Mouse (Mus musculus): ENCODE data around the gene Cacna1s. TPM values are rescaled to one million over a fixed set of nuclear protein-coding genes. Genes with fewer than 3 reads are reported as not detected.

Gene Cacna1s
- polyA plus RNA-seq, 1 experiment from 2014 or later: not detected

GRCm38 (mm10) chr1:136047894-136048293 is 4.7 kb upstream of the Cacna1s start:
- no peak for DNase-seq
- Histone ChIP-seq H3K9me3 (ENCODE audit: low read length) (no peaks in the 10 kb centered on the region), H3K4me2 (ENCODE audit: low read depth, low read length) (no peak overlapping the region), H3K27me3 (ENCODE audit: insufficient read depth, low read length) (peaks cover 41% of the 10 kb centered on the region), H3K4me3 (ENCODE audit: low read depth, low read length) (no peak overlapping the region), H3K36me3 (replicated peaks; ENCODE audit: insufficient read depth, low read length) (no peaks in the 10 kb centered on the region), H3K9ac (replicated peaks) (no peak overlapping the region), H3K27ac (ENCODE audit: low read depth) (no peak overlapping the region), H3K4me1 (ENCODE audit: insufficient read depth) (no peaks in the 10 kb centered on the region)
- ATAC-seq: no peak
- WGBS (ENCODE audit: insufficient replicate concordance): 54% methylated on average over 9 of the region's 9 CpGs
- TF ChIP-seq CTCF (IDR thresholded peaks at IDR 0.05; ENCODE audit: low read depth) (no peak), EP300 (IDR thresholded peaks at IDR 0.05; ENCODE audit: low read depth) (no peak)

GRCm38 (mm10) chr1:136050312-136051012 is 2.1 kb upstream of the Cacna1s start, which contains the start of gene Ascl5:
Ascl5 (plus strand) TSS chr1:136050804.
- Histone ChIP-seq H3K36me3 (replicated peaks; ENCODE audit: insufficient read depth, low read length) (no peaks in the 10 kb centered on the region), H3K9ac (replicated peaks) (0 out of 2 replicates have a peak within 1 kb of the TSS, but pooled peaks have one; percentile 7), H3K9me3 (ENCODE audit: low read length) (no peaks in the 10 kb centered on the region), H3K27me3 (ENCODE audit: insufficient read depth, low read length) (peaks cover 41% of the 10 kb centered on the region), H3K27ac (ENCODE audit: low read depth) (no peak within 1 kb of the TSS), H3K4me2 (ENCODE audit: low read depth, low read length) (0 out of 2 replicates have a peak within 1 kb of the TSS, but pooled peaks have one; percentile 18), H3K4me1 (ENCODE audit: insufficient read depth) (no peaks in the 10 kb centered on the region), H3K4me3 (ENCODE audit: low read depth, low read length) (no peak within 1 kb of the TSS; the same call in 1 of the 2 replicates)
- no peak for DNase-seq
- no peak for TF ChIP-seq CTCF (IDR thresholded peaks at IDR 0.05; ENCODE audit: low read depth)
- TF ChIP-seq EP300 (IDR thresholded peaks at IDR 0.05; ENCODE audit: low read depth): no peak
- WGBS (ENCODE audit: insufficient replicate concordance): 25% methylated on average over 29 of the region's 29 CpGs
- ATAC-seq: no peak

GRCm38 (mm10) chr1:136051013-136051315 is 1.6 kb upstream of the Cacna1s start:
- Histone ChIP-seq H3K9ac (replicated peaks) (0 out of 2 replicates have a peak overlapping the region, but pooled peaks have one; percentile 7), H3K27ac (ENCODE audit: low read depth) (no peak overlapping the region), H3K36me3 (replicated peaks; ENCODE audit: insufficient read depth, low read length) (no peaks in the 10 kb centered on the region), H3K9me3 (ENCODE audit: low read length) (no peaks in the 10 kb centered on the region), H3K27me3 (ENCODE audit: insufficient read depth, low read length) (peaks cover 41% of the 10 kb centered on the region), H3K4me1 (ENCODE audit: insufficient read depth) (no peaks in the 10 kb centered on the region), H3K4me2 (ENCODE audit: low read depth, low read length) (0 out of 2 replicates have a peak overlapping the region, but pooled peaks have one; percentile 18), H3K4me3 (ENCODE audit: low read depth, low read length) (no peak overlapping the region; the same call in 1 of the 2 replicates)
- 2% methylated on average over 34 of the region's 36 CpGs for WGBS (ENCODE audit: insufficient replicate concordance)
- TF ChIP-seq CTCF (IDR thresholded peaks at IDR 0.05; ENCODE audit: low read depth) (no peak), EP300 (IDR thresholded peaks at IDR 0.05; ENCODE audit: low read depth) (no peak)
- no peak for ATAC-seq
- no peak for DNase-seq

GRCm38 (mm10) chr1:136051465-136051864 is 1.1 kb upstream of the Cacna1s start:
- ATAC-seq (peak; percentile 73), DNase-seq (peak; percentile 61)
- H3K27me3 ChIP-seq (ENCODE audit: insufficient read depth, low read length): peaks cover 41% of the 10 kb centered on the region
- H3K9me3 ChIP-seq (ENCODE audit: low read length): no peaks in the 10 kb centered on the region
- H3K4me2 ChIP-seq (ENCODE audit: low read depth, low read length): 0 out of 2 replicates have a peak overlapping the region, but pooled peaks have one; percentile 18
- TF ChIP-seq CTCF (IDR thresholded peaks at IDR 0.05; ENCODE audit: low read depth) (peak; percentile 81), EP300 (IDR thresholded peaks at IDR 0.05; ENCODE audit: low read depth) (no peak)
- H3K36me3 ChIP-seq (replicated peaks; ENCODE audit: insufficient read depth, low read length): no peaks in the 10 kb centered on the region
- H3K4me3 ChIP-seq (ENCODE audit: low read depth, low read length): no peak overlapping the region
- H3K4me1 ChIP-seq (ENCODE audit: insufficient read depth): no peaks in the 10 kb centered on the region
- WGBS (ENCODE audit: insufficient replicate concordance): under 1% methylated on average over 6 of the region's 6 CpGs
- H3K9ac ChIP-seq (replicated peaks): 0 out of 2 replicates have a peak overlapping the region, but pooled peaks have one; percentile 7
- no peak overlapping the region for H3K27ac ChIP-seq (ENCODE audit: low read depth)

GRCm38 (mm10) chr1:136055771-136056170 is 3.2 kb downstream of the Cacna1s start:
- Histone ChIP-seq H3K9ac (replicated peaks) (no peak overlapping the region), H3K27me3 (ENCODE audit: insufficient read depth, low read length) (peaks cover 18% of the 10 kb centered on the region)

GRCm38 (mm10) chr1:136058594-136058993 is 6.0 kb downstream of the Cacna1s start:
- DNase-seq: no peak

More at GRCm38 (mm10) chr1:136055771-136056170, 3.2 kb downstream of the Cacna1s start:
- no peak overlapping the region for H3K4me3 ChIP-seq (ENCODE audit: low read depth, low read length)
- no peak overlapping the region for H3K27ac ChIP-seq (ENCODE audit: low read depth)
- H3K4me2 ChIP-seq (ENCODE audit: low read depth, low read length): no peak overlapping the region
- DNase-seq (no peak), ATAC-seq (no peak)
- 59% methylated on average over 3 of the region's 3 CpGs for WGBS (ENCODE audit: insufficient replicate concordance)
- TF ChIP-seq EP300 (IDR thresholded peaks at IDR 0.05; ENCODE audit: low read depth): no peak
- TF ChIP-seq CTCF (IDR thresholded peaks at IDR 0.05; ENCODE audit: low read depth): no peak
- no peaks in the 10 kb centered on the region for H3K9me3 ChIP-seq (ENCODE audit: low read length)
- no peaks in the 10 kb centered on the region for H3K36me3 ChIP-seq (replicated peaks; ENCODE audit: insufficient read depth, low read length)
- no peaks in the 10 kb centered on the region; the same call in 1 of the 2 replicates for H3K4me1 ChIP-seq (ENCODE audit: insufficient read depth)

More at GRCm38 (mm10) chr1:136058594-136058993, 6.0 kb downstream of the Cacna1s start:
- no peak overlapping the region for H3K27ac ChIP-seq (ENCODE audit: low read depth)
- no peak overlapping the region for H3K9ac ChIP-seq (replicated peaks)
- no peaks in the 10 kb centered on the region; the same call in 1 of the 2 replicates for H3K4me1 ChIP-seq (ENCODE audit: insufficient read depth)
- no peak overlapping the region for H3K4me3 ChIP-seq (ENCODE audit: low read depth, low read length)
- H3K27me3 ChIP-seq (ENCODE audit: insufficient read depth, low read length): no peaks in the 10 kb centered on the region
- peak; percentile 80 for ATAC-seq
- H3K4me2 ChIP-seq (ENCODE audit: low read depth, low read length): no peak overlapping the region
- H3K9me3 ChIP-seq (ENCODE audit: low read length): no peaks in the 10 kb centered on the region
- TF ChIP-seq CTCF (IDR thresholded peaks at IDR 0.05; ENCODE audit: low read depth): no peak
- no peak for TF ChIP-seq EP300 (IDR thresholded peaks at IDR 0.05; ENCODE audit: low read depth)
- H3K36me3 ChIP-seq (replicated peaks; ENCODE audit: insufficient read depth, low read length): no peaks in the 10 kb centered on the region
- 41% methylated on average over 3 of the region's 3 CpGs for WGBS (ENCODE audit: insufficient replicate concordance)
